Mouse (Mus musculus): ENCODE results near the gene Ifi213.
"Not testable (repeated sequence)": the region's sequence is repeated elsewhere in the genome, so short reads cannot be mapped to it uniquely, and the experiment has no call there.

Gene Ifi213

DNA sequence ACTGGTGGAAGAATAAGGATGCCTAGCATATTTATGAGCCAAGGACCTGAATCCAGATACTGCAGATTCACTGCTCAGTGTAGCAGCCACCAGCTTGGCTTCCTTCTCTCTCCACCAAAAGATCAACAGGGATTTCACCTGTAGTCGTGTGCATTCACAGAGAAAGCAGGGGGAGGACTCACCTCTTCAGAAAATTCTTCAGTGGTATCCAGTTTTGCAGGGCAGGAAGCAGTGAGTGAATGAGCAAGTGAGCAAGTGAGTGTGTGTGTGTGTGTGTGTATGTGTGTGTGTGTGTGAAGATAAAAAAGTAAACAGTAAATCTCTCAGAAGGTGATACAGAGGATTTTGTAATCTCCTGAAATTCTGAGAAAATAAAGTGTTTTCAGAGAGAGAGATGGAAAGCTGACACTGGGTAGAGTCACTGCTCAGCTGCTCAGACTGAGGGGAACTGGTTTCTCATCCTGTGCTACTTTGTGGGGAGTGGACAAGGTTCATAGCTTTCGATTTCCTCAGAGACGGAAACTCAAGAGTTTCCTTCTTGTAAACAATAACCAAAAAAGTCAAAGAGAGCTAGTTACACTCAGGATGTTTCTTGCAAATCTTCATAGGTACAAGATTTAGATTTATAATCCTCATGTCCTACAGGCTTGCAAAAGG is at the start of gene Ifi213:
Ifi213 (minus strand) TSS at position 437 of the 657 bp plus-strand sequence.
- not testable (repeated sequence) for DNase-seq

DNA sequence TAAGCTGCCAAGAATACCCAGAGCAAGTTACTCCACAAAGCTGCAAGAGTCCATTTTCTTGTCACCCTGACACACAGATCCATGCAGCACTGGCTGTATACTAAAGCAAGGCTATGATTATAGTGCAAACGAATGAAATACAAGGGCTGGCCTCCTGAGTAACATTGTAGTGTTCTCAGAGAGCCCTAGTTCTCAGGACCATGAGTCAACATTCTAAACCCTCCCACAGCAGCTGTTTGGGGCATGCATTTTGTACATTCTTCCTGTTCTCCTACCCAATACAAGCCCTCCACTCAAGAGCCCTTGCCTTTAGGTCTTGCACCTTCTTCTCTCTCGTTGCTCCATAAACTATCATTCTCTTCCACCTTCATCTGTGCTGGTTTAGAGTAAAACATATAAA is 46.3 kb upstream of the Ifi213 start:
- no peak for DNase-seq

DNA sequence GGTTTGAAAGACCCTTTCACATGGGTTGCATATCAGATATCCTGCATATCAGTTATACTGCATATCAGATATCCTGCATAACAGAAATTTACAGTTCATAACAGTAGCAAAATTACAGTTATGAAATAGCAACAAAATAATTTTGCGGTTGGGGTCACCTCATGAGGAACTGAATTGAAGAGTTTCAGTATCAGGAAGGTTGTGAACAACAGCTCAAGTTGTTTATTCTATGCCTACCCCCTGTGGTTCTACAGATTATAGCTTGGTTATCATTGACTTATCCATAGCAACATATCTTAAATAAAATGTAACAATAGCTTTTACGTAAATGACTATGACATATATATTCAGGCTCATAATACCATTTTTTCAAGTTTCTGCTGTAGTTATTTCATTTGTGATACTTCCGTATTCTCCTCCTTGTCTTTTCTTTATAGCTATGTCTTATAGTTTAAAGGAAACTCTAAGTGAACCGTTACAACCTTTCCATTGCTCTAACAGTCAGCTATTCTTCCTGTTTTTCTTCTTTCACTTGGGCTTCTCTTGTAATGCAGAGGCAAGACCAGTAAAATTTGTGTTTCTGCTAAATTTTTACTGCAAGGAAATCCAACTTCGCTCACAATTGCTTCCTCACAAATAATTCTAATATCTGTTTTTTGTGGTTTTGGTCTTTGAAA is 35.0 kb upstream of the Ifi213 start:
- DNase-seq, result no peak

DNA sequence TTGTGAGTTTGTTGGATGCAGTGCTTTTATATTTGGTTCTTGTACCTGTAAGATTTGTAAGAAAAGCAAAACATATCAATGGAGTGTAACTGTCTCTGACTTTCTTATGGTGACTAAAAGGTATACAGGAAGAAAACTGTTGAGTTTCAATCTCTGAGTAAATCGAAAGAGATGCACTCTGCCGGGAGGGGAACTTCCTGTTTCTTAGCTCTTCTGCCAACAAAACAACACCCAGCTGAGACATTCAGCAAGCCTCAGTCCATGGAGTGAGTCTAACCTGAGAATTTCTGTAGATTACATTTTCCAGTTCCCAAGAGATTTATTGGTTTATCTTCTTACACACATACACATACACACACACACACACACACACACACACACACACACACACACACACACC is 31.5 kb upstream of the Ifi213 start, which contains the start of gene Ifi209:
Ifi209 (plus strand) TSS at position 296 of the 400 bp plus-strand sequence.
- DNase-seq, result not testable (repeated sequence)

DNA sequence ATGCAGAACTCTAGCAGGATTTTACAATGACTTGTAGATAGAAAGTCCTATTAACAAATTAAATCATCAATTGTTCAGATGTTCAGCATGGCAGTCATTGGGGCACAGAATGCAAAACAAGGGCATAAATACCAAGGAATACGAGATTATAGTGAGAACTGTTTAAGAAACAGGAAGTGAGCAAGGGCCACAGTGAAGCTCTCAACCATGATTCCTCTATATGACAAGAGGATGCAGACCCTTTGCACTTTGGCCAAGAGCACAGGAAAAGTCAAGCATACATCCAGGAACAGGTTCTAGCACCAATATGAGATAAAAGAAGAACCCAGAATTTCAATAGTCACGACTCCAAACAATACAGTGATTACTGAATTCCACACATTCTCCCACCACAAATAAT is 27.6 kb upstream of the Ifi213 start:
- DNase-seq, result no peak

DNA sequence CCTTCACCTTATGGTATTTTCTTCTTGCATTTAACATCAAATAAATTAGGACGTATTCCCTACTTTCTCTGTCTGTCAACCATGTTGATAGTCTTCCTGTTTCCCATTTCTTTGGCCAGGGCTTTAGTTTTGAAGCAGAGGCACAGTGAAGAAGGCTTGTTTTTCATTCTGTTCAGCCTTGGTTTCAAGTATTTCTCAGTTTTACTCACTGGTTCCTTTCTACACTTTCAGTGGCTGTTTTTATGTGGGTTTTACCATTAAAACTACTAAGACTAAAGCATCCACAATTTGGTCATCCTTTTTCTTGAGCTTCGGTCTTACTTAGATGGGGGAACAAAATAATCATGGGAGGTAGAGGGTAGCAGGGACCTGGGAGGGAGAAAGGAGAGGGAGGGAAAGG is 25.0 kb upstream of the Ifi213 start:
- DNase-seq, result no peak

DNA sequence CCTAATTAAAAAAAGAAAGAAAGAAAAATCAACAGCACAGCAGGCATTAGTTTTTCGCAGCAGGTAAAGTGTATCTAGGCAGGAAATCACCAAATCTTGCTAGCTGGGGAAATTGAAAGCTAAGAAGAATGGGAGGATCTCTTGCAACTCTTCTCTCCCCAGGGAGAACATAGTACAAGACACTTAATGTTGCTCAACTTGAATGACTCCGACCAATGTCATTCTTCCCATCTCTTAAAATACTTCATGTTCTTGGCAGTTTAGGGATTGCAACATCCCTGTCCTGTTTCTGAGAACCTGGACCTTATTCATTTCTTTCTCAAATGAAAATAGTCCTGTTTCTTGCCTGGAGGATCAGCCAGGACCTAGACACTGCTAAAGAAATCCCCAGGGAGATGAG is 23.1 kb upstream of the Ifi213 start:
- DNase-seq, result not testable (repeated sequence)

DNA sequence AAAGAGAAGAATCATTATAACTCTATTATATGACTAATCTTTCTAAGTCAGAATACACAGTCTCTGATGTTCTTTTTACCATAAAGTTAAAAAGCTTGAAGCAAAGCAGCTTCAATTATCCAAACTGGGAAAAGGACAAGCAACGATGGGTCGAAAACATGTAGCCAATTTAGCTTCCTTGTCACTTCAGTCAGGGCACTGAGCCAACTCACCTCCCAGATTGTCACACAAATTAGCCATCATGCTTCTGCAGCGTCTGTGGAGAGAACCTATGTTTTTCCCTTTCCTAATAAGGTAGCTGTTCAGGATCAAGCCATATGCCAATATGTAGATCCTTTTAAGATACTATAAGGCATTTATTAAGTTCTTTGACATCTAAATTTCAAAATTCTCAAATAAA is 11.2 kb upstream of the Ifi213 start:
- not testable (repeated sequence) for DNase-seq

DNA sequence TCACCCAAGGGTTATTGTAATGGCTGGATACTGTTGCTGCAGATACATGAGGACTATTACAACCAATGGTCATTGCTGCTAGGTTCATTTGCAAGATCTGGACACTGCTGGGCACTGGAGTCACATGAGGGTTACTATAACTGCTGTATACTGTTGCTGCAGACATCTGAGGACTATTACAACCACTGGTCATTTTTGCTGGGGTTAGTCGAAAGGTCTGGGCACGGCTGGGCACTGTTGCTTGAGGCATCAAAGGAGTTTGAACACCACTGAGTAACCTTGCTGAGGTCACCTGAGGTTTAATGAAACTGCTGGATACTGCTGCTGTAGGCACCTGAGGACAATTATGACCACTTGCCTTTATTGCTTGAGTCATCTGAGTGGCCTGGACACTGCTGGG is 9.4 kb downstream of the Ifi213 start:
- not testable (repeated sequence) for DNase-seq

DNA sequence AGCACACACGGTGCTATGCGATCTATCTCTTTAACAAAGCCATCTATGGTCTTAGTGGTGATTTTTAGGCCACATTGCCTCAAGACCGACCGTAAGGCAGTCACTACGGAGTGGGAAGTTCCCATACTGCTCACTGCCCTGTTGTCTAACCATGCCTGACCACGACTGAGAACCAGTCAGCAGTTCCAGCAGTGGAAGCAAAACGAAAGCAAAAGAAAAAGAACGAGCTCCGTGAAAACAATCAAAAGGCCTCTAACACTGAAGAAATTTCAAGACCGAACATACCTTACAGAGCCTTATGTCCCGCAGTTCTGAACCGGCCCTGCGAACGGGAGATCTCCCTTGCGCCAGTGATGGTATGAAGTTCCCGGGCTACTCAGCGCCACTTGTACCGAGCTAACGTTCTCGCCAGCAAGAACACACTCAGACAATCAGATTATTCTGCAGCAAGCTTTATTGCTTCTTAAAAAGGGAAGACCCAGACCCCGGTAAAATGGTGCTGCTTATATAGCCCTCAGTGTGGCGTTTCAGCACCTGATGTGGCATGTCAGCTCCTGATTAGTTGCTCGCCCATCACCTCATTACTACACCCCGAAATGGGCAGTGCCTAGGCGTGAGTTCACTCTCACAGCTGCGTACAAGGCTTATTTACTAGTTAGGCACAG is 19.0 kb downstream of the Ifi213 start:
- no peak for DNase-seq

DNA sequence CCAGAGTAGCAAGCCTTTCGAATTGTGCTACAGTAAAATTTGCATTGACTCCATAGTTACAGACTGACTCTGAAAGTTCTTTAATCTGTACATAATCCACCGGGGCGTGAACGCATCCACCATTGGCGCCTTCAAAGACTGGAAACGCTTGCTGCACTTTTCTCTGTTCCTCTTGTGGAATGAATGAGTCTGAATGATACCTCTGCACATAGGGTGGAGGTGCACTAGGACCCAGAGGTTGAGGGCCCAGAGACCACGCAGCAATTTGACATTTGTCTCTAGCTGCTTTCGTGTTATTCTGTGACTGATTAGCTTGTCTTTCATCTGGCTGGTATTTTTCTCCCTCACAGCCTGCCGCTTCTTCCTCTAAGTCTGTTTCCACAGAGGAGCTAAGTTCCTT is 20.0 kb downstream of the Ifi213 start:
- DNase-seq, result no peak

DNA sequence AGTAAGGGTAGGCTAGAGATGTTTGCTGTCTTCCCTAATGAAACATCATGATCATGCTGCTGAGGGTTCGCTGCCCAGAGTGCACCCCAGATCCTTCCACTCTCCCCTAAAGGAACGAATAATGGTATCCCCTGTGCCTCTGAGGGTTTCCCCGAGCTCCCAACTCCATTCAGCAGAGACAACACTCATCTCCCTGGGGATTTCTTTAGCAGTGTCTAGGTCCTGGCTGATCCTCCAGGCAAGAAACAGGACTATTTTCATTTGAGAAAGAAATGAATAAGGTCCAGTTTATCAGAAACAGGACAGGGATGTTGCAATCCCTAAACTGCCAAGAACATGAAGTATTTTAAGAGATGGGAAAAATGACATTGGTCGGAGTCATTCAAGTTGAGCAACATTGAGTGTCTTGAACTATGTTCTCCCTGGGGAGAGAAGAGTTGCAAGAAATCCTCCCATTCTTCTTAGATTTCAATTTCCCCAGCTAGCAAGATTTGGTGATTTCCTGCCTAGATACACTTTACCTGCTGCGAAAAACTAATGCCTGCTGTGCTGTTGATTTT is 48.5 kb downstream of the Ifi213 start:
- DNase-seq, result not testable (repeated sequence)

DNA sequence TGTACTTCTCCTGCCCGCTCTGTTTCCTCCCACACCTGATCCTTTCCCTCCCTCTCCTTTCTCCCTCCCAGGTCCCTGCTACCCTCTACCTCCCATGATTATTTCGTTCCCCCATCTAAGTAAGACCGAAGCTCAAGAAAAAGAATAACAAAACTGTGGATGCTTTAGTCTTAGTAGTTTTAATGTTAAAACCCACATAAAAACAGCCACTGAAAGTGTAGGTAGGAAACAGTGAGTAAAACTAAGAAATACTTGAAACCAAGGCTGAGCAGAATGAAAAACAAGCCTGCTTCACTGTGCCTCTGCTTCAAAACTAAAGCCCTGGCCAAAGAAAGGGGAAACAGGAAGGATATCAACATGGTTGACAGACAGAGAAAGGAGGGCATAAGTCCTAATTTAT is 50.3 kb downstream of the Ifi213 start:
- DNase-seq, result not testable (repeated sequence)

DNA sequence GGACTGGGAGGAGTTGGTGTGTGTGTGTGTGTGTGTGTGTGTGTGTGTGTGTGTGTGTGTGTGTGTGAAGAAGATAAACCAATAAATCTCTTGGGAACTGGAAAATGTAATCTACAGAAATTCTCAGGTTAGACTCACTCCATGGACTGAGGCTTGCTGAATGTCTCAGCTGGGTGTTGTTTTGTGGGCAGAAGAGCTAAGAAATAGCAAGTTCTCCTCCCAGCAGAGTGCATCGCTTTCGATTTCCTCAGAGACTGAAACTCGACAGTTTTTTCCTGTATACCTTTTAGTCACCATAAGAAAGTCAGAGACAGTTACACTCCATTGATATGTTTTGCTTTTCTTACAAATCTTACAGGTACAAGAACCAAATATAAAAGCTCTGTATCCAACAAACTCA is 63.3 kb downstream of the Ifi213 start, which contains the start of gene Ifi214:
Ifi214 (minus strand) TSS at position 167 of the 400 bp plus-strand sequence.
- not testable (repeated sequence) for DNase-seq

DNA sequence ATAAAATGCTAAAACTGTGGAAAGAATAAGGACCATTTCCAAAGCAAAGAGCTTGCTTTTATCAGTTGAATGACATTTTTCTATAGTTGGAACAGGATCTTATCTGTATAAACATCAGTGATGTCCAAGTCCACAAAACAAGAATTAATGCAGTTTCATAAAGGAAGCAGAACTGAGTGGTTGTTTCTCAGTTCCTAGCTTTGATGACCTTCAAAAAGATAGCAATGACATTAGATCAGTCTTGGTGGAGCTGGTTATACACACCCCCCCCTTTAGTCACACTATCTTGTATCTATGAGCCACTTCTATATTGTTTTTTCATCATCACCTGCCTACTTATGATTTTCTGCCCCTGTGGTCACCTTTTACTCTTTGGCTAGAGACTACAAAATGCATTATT is 77.6 kb downstream of the Ifi213 start:
- DNase-seq, result no peak

All from retina, postnatal 1 day (tissue).